Mouse (Mus musculus) cerebellum, postnatal 14 days (tissue): ENCODE measurements at regions not wholly inside any gene's neighbourhood (a gene's known extent, or its start where the extent isn't known, plus 50 kb on each side); places are given as distances from the start of the nearest gene placed in this dataset.

ENCODE experiments used
- DNase-seq, 2 experiments: peaks; one replicate each; pipeline ENCODE4 v3.0.0; 2021; ENCODE audit warnings: mixed read lengths in 2 of 2

- DNase-seq, result no peak
Measured at GRCm38 (mm10) chr13:69867296-69868065, 65.3 kb downstream of the Med10 start.

GRCm38 (mm10) chr13:69896536-69896935 lies 94.3 kb downstream of the Med10 start:
- DNase-seq, result no peak

- no peak for DNase-seq
Measured at GRCm38 (mm10) chr13:69901139-69901538, 98.9 kb downstream of the Med10 start.

- no peak for DNase-seq
Measured at GRCm38 (mm10) chr13:69906802-69907537, 104.8 kb downstream of the Med10 start.

- DNase-seq, result no peak
Measured at GRCm38 (mm10) chr13:69915796-69916195, 113.6 kb downstream of the Med10 start.

GRCm38 (mm10) chr13:69932695-69933550 lies 130.7 kb downstream of the Med10 start:
- no peak for DNase-seq

GRCm38 (mm10) chr13:69933551-69933845 lies 131.3 kb downstream of the Med10 start:
- DNase-seq, result peak; percentile 84 to 95

GRCm38 (mm10) chr13:69939791-69940190 lies 137.6 kb downstream of the Med10 start:
- no peak for DNase-seq

GRCm38 (mm10) chr13:69944651-69945050 lies 142.5 kb downstream of the Med10 start:
- DNase-seq, result no peak

GRCm38 (mm10) chr13:69946615-69947014 lies 144.4 kb downstream of the Med10 start:
- DNase-seq, result peak; percentile 81 to 83

GRCm38 (mm10) chr13:69952061-69952460 lies 149.9 kb downstream of the Med10 start:
- no peak for DNase-seq

GRCm38 (mm10) chr13:69954171-69954570 lies 152.0 kb downstream of the Med10 start:
- DNase-seq, result peak; percentile 63 to 73

- no peak for DNase-seq
Measured at GRCm38 (mm10) chr13:69955503-69955902, 153.3 kb downstream of the Med10 start.

- peak in 1 of 2 experiments; percentile 12 for DNase-seq
Measured at GRCm38 (mm10) chr13:69963944-69964343, 161.7 kb downstream of the Med10 start.

- DNase-seq, result no peak
Measured at GRCm38 (mm10) chr13:69971281-69972057, 169.3 kb downstream of the Med10 start.

GRCm38 (mm10) chr13:69974835-69975234 lies 172.6 kb downstream of the Med10 start:
- DNase-seq, result no peak

- no peak for DNase-seq
Measured at GRCm38 (mm10) chr13:69984159-69984558, 182.0 kb downstream of the Med10 start.

GRCm38 (mm10) chr13:69987181-69987580 lies 185.0 kb downstream of the Med10 start:
- peak; percentile 35 to 52 for DNase-seq

GRCm38 (mm10) chr13:69988319-69988718 lies 186.1 kb downstream of the Med10 start:
- peak; percentile 47 to 64 for DNase-seq

- peak; percentile 86 to 94 for DNase-seq
Measured at GRCm38 (mm10) chr13:69991253-69991891, 189.2 kb downstream of the Med10 start.

GRCm38 (mm10) chr13:69991892-69992261 lies 189.7 kb downstream of the Med10 start:
- DNase-seq, result no peak

GRCm38 (mm10) chr13:70003591-70003990 lies 201.4 kb downstream of the Med10 start:
- no peak for DNase-seq
